8 mouse cellular contexts compared by ENCODE assay signal in genomic region chr11:118201833-118202409, GRCm38 (mm10). TPM values are rescaled to one million over a fixed set of nuclear protein-coding genes. Genes with fewer than 3 reads are reported as not detected.
DNase-seq lines count a peak whose midpoint lies in the region; ATAC-seq and TF ChIP-seq lines count a peak whose summit lies in the region.

No protein-coding gene starts in this region.

- H3K4me2 ChIP-seq in heart, embryonic 16.5 days (ENCODE audit: low read depth, low read length), result peak overlapping the region; percentile 80
- H3K4me2 ChIP-seq in liver, embryonic 12.5 days, result peak overlapping the region; percentile 61

- H3K9me3 ChIP-seq in E14TG2a.4 (ENCODE audit: low read length), result no peaks in the 10 kb centered on the region
- no peaks in the 10 kb centered on the region for H3K9me3 ChIP-seq in heart, embryonic 16.5 days (replicated peaks; ENCODE audit: control insufficient read depth, low read length)
- H3K9me3 ChIP-seq in liver, embryonic 12.5 days (replicated peaks), result no peaks in the 10 kb centered on the region

- H3K4me3 ChIP-seq in E14TG2a.4 (replicated peaks; ENCODE audit: low read length), result peak overlapping the region; percentile 79
- peak overlapping the region; percentile 56 for H3K4me3 ChIP-seq in heart, embryonic 16.5 days (ENCODE audit: low read length)
- peak overlapping the region; percentile 39 for H3K4me3 ChIP-seq in liver, embryonic 12.5 days

- 18% methylated on average over 9 of the region's 9 CpGs for WGBS in heart, embryonic 16.5 days
- WGBS in liver, embryonic 12.5 days (ENCODE audit: insufficient replicate concordance), result 46% methylated on average over 9 of the region's 9 CpGs

- no peak for TF ChIP-seq CTCF in E14TG2a.4 (conservative IDR thresholded peaks at IDR 0.05; ENCODE audit: low read length)

- no peaks in the 10 kb centered on the region for H3K36me3 ChIP-seq in E14TG2a.4 (ENCODE audit: insufficient read depth, low read length)
- no peaks in the 10 kb centered on the region for H3K36me3 ChIP-seq in heart, embryonic 16.5 days (ENCODE audit: control insufficient read depth, insufficient read depth)
- no peaks in the 10 kb centered on the region for H3K36me3 ChIP-seq in liver, embryonic 12.5 days

- H3K27me3 ChIP-seq in E14TG2a.4 (ENCODE audit: insufficient read depth, low read length), result peaks cover 4% of the 10 kb centered on the region
- H3K27me3 ChIP-seq in heart, embryonic 16.5 days (ENCODE audit: control insufficient read depth, insufficient read depth, low read length), result no peaks in the 10 kb centered on the region
- H3K27me3 ChIP-seq in liver, embryonic 12.5 days (replicated peaks), result peaks cover 7% of the 10 kb centered on the region

- H3K27ac ChIP-seq in heart, embryonic 16.5 days (ENCODE audit: low read length), result peak overlapping the region; percentile 91
- peak overlapping the region; percentile 33; the same call in 1 of the 2 replicates for H3K27ac ChIP-seq in liver, embryonic 12.5 days

- peaks cover 41% of the 10 kb centered on the region for H3K4me1 ChIP-seq in E14TG2a.4 (replicated peaks; ENCODE audit: low read depth, low read length)
- H3K4me1 ChIP-seq in heart, embryonic 16.5 days (ENCODE audit: control insufficient read depth, insufficient read depth, low read length), result peaks cover 79% of the 10 kb centered on the region
- H3K4me1 ChIP-seq in liver, embryonic 12.5 days, result peaks cover 46% of the 10 kb centered on the region

- DNase-seq in frontal cortex, postnatal 36 days (ENCODE audit: low spot score in 2 of 2), result no peak
- DNase-seq in spleen, adult 18-20 months, result no peak
- no peak for DNase-seq in gastrocnemius, postnatal 25 days

- H3K9ac ChIP-seq in heart, embryonic 16.5 days (ENCODE audit: low read length), result peak overlapping the region; percentile 77
- H3K9ac ChIP-seq in liver, embryonic 12.5 days, result peak overlapping the region; percentile 36; the same call in 1 of the 2 replicates

- peak; percentile 13; the same call in 1 of the 2 replicates for ATAC-seq in frontal cortex, adult (ENCODE audit: low TSS enrichment)
- ATAC-seq in heart, embryonic 16.5 days (replicated peaks; ENCODE audit: extremely low read depth, insufficient read depth, low FRiP score), result no peak; the same call in 1 of the 2 replicates
- no peak for ATAC-seq in liver, embryonic 12.5 days
- no peak for ATAC-seq in erythroblast, adult 5-6 weeks (replicated peaks; ENCODE audit: low FRiP score, poor library complexity, severe bottlenecking)

RNA-seq across cellular contexts. Expression of gene Cyth1, which starts 46.5 kb away (rescaled TPM):
- polyA plus RNA-seq in heart, embryonic 16.5 days (2015; fragmentation: Nextera tagmentation; extraction: Ambion mirVana), result 22.2 and 24.0 TPM in 2 replicates
- polyA plus RNA-seq in liver, embryonic 12.5 days (2016; fragmentation: Nextera tagmentation; extraction: Ambion mirVana), result 4.7 and 5.4 TPM in 2 replicates
- 2.7 and 6.0 TPM in 2 replicates for total RNA-seq in erythroblast, adult 5-6 weeks (2015; ENCODE audit: low replicate concordance)
- 3.6 and 14.4 TPM in 2 replicates for total RNA-seq in erythroblast, adult 5-6 weeks (2017; ENCODE audit: low replicate concordance)
- total RNA-seq in gastrocnemius, postnatal 25 days (2021), result 10 to 100 TPM; 30.0 to 32.3 TPM
